Mouse (Mus musculus): ENCODE data around the gene Gm128. TPM values are rescaled to one million over a fixed set of nuclear protein-coding genes. Genes with fewer than 3 reads are reported as not detected.

Gene Gm128
- polyA plus RNA-seq, 1 experiment from 2014 or later = 1.3 TPM

DNA sequence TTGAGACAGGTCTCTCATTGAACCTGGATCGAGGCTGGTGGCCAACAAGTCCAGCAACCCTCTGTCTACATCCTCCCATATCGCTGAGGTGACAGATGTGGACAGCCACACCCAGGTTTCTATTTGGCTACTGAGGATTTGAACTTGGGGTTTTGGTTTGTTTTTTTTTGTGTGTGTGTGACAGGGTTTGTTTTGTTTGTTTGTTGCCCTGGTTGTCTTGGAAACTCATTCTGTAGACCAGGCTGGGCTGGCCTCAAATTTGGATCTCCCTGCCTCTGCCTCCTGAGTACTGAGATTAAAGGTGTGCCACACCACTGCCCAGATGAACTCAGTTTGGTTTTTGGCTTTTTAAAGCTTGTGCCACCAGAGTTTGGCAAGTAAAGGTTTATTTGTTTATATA, 18.4 kb downstream of the Gm128 start:
- Histone ChIP-seq H3K4me1 (replicated peaks; ENCODE audit: insufficient read depth, low read length) (peaks cover 8% of the 10 kb centered on the region; the same call in 1 of the 2 replicates), H3K9me3 (replicated peaks; ENCODE audit: low read length) (no peaks in the 10 kb centered on the region), H3K9ac (ENCODE audit: low read depth, low read length) (no peak overlapping the region), H3K4me3 (replicated peaks; ENCODE audit: low read depth, low read length) (no peak overlapping the region), H3K36me3 (ENCODE audit: insufficient read depth, low read length) (peaks cover 10% of the 10 kb centered on the region), H3K27ac (no peak overlapping the region), H3K27me3 (ENCODE audit: insufficient read depth, low read length) (no peaks in the 10 kb centered on the region), H3K4me2 (ENCODE audit: low read length) (no peak overlapping the region)
- WGBS = 94% methylated on average over 2 of the region's 2 CpGs
- no peak for DNase-seq (ENCODE audit: low spot score)
- no peak for TF ChIP-seq CTCF (IDR thresholded peaks at IDR 0.05; ENCODE audit: low read depth)
- ATAC-seq (replicated peaks; ENCODE audit: low FRiP score, low read depth) = no peak

DNA sequence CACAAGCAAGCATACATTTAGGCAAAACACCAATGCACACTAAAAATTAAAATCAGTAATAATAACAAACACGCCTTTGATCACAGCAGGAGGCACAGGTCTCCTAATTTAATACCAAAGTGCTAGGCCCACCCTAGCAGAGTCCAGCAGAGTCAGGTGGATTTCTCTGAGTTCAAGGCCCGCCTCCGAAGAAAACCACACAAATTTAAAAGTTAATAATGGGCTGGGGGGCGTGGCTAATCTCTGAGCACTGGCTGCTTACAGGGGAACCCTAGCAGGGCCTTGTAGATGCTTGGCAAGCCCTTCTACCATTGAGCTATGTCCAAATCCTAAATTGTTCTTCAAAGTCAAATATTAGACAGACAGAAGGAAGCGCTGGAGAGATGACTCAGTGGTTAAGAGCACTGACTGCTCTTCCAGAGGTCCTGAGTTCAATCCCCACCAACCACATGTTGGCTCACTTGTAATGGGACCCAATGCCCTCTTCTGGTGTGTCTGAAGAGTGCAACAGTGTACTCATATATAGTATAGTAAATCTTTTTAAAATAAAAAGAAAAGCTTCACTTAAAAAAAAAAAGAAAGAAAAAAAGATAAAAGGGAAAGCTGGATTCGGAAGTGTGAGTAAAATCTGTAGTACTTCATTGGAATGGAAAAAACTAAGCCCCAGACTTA, 22.8 kb downstream of the Gm128 start:
- WGBS = 81% methylated on average over 6 of the region's 6 CpGs
- peaks cover 15% of the 10 kb centered on the region for H3K36me3 ChIP-seq (ENCODE audit: insufficient read depth, low read length)
- ATAC-seq (replicated peaks; ENCODE audit: low FRiP score, low read depth) (no peak), DNase-seq (ENCODE audit: low spot score) (no peak)
- peak overlapping the region; percentile 69 for H3K4me2 ChIP-seq (ENCODE audit: low read length)
- H3K9me3 ChIP-seq (replicated peaks; ENCODE audit: low read length) = no peaks in the 10 kb centered on the region
- peak overlapping the region; percentile 99 for H3K27ac ChIP-seq
- peak overlapping the region; percentile 86 for H3K4me3 ChIP-seq (replicated peaks; ENCODE audit: low read depth, low read length)
- peak overlapping the region; percentile 97; the same call in 1 of the 2 replicates for H3K9ac ChIP-seq (ENCODE audit: low read depth, low read length)
- TF ChIP-seq CTCF (IDR thresholded peaks at IDR 0.05; ENCODE audit: low read depth) = no peak
- H3K4me1 ChIP-seq (replicated peaks; ENCODE audit: insufficient read depth, low read length) = 0 out of 2 replicates have a peak, but pooled peaks cover 4% of the 10 kb centered on the region
- no peaks in the 10 kb centered on the region for H3K27me3 ChIP-seq (ENCODE audit: insufficient read depth, low read length)

DNA sequence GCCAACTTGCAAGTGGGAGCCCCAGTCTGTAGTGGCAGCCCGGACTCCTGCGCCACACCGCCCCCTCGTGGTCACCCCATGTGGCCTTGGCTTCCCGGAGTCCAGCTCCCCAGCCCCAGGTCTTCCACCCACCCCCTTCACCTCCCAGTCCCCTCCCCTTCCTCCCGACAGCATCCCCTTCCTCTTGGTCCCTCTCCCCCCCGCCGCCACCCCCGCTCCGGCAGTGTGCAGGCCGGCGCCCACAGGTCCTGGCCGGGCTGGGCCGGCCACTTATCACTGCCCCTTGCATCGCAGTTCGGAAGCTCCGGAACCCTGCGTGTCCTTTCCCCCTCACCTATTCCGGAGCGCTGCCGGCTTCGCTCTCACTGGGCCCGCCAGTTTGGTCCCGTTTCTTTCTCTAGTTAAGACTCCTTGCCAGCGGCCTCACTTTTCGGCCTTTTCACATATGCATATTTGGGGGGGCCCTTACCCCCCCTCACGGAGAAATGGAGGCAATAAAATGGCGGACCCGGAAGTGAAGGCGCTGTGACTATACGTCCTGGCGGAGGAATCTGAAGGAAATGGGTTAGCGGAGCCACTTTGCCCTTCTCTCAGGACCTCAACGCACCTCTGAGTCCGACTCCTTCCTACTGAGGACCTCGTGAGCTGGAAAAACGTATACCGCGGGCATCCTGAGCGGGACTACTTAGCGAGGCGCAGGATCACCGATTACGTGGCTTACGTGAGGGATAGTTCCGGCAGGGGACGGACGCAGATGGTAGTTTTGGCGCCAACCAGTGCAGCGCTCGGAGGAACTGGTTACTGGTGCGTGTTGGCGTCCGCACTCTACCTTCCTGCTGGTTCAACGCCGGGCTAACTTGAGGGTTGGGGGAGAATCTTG, 23.9 kb downstream of the Gm128 start, which contains the start of gene Gabpb2:
Gene Gabpb2 (minus strand): TSS at position 662 of the 880 bp plus-strand sequence.
- Histone ChIP-seq H3K4me3 (replicated peaks; ENCODE audit: low read depth, low read length) (peak within 1 kb of the TSS; percentile 86), H3K4me2 (ENCODE audit: low read length) (peak within 1 kb of the TSS; percentile 69), H3K4me1 (replicated peaks; ENCODE audit: insufficient read depth, low read length) (0 out of 2 replicates have a peak, but pooled peaks cover 4% of the 10 kb centered on the region), H3K9me3 (replicated peaks; ENCODE audit: low read length) (no peaks in the 10 kb centered on the region), H3K27me3 (ENCODE audit: insufficient read depth, low read length) (no peaks in the 10 kb centered on the region), H3K36me3 (ENCODE audit: insufficient read depth, low read length) (peaks cover 9% of the 10 kb centered on the region), H3K27ac (peak within 1 kb of the TSS; percentile 99), H3K9ac (ENCODE audit: low read depth, low read length) (peak within 1 kb of the TSS; percentile 97)
- peak; percentile 82 for TF ChIP-seq CTCF (IDR thresholded peaks at IDR 0.05; ENCODE audit: low read depth)
- DNase-seq (ENCODE audit: low spot score) (peak; percentile 97), ATAC-seq (replicated peaks; ENCODE audit: low FRiP score, low read depth) (peak; percentile 89)
- WGBS = under 1% methylated on average over 56 of the region's 56 CpGs

DNA sequence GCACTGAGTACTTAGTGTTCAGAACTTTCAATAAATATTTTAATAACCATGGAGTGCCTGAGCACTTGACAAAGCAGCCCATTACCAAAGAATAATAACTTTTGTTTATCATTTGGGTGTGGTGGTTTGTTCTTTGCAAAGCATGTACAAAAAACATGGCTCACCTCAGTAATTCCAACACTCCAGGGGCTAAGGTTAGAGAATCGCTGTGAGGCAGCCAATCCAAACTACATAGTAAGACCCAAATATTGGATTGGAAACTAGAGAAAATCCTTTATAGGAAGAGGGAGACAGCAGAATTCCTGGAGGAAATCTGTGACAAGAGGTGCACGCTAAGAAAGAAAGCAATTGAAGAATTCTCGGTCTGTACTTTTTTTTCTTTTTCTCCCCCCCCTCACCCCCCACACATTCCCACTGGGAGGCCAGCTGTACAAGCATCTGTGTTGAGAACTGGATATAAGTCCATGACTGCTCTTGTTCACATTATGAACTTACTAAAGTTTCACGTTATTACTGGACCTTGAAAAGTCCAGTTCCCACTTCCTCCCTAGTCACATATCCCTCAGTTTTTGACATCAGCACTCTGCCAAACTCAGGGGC, 24.6 kb downstream of the Gm128 start:
- peak; percentile 55 for ATAC-seq (replicated peaks; ENCODE audit: low FRiP score, low read depth)

DNA sequence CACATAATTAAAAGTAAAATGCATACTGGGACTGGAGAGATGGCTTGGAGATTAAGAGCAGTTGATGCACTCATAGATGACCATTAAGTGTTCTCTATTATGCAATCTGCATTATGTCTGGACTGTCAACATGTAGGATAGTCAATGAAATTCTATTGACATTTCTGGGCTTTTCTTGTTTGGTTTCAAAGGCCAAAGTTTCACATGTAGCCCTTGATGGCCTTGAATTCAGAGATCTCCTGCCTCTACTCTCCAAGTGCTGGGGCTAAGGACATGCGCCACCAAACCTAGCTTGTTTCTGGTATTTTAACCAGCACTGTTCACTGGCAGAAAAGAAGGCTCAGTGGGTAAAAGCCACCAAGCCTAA, 27.8 kb downstream of the Gm128 start:
- ATAC-seq (replicated peaks; ENCODE audit: low FRiP score, low read depth) (no peak), DNase-seq (ENCODE audit: low spot score) (no peak)
- Histone ChIP-seq H3K4me1 (replicated peaks; ENCODE audit: insufficient read depth, low read length) (0 out of 2 replicates have a peak, but pooled peaks cover 4% of the 10 kb centered on the region), H3K36me3 (ENCODE audit: insufficient read depth, low read length) (0 out of 2 replicates have a peak, but pooled peaks cover 5% of the 10 kb centered on the region), H3K4me2 (ENCODE audit: low read length) (no peak overlapping the region), H3K27ac (no peak overlapping the region), H3K9me3 (replicated peaks; ENCODE audit: low read length) (no peaks in the 10 kb centered on the region), H3K9ac (ENCODE audit: low read depth, low read length) (no peak overlapping the region), H3K27me3 (ENCODE audit: insufficient read depth, low read length) (no peaks in the 10 kb centered on the region), H3K4me3 (replicated peaks; ENCODE audit: low read depth, low read length) (no peak overlapping the region)
- TF ChIP-seq CTCF (IDR thresholded peaks at IDR 0.05; ENCODE audit: low read depth) = no peak
- WGBS = 97% methylated on average over 1 of the region's 1 CpGs

More for the DNA sequence above, 24.6 kb downstream of the Gm128 start:
- DNase-seq (ENCODE audit: low spot score) = no peak
- H3K36me3 ChIP-seq (ENCODE audit: insufficient read depth, low read length) = peaks cover 9% of the 10 kb centered on the region
- 0 out of 2 replicates have a peak, but pooled peaks cover 4% of the 10 kb centered on the region for H3K4me1 ChIP-seq (replicated peaks; ENCODE audit: insufficient read depth, low read length)
- no peaks in the 10 kb centered on the region for H3K9me3 ChIP-seq (replicated peaks; ENCODE audit: low read length)
- no peak for TF ChIP-seq CTCF (IDR thresholded peaks at IDR 0.05; ENCODE audit: low read depth)
- H3K9ac ChIP-seq (ENCODE audit: low read depth, low read length) = peak overlapping the region; percentile 97
- H3K27me3 ChIP-seq (ENCODE audit: insufficient read depth, low read length) = no peaks in the 10 kb centered on the region
- 13% methylated on average over 4 of the region's 4 CpGs for WGBS
- H3K4me2 ChIP-seq (ENCODE audit: low read length) = peak overlapping the region; percentile 69
- peak overlapping the region; percentile 86 for H3K4me3 ChIP-seq (replicated peaks; ENCODE audit: low read depth, low read length)
- peak overlapping the region; percentile 99 for H3K27ac ChIP-seq
